Mouse (Mus musculus) forebrain, embryonic 16.5 days (tissue): ENCODE data around the gene Arhgap17. TPM values are rescaled to one million over a fixed set of nuclear protein-coding genes. Genes with fewer than 3 reads are reported as not detected.

Experiments used
- ATAC-seq: fragments of 200-750 bp; cut with Nextera tagmentation; 2 replicates; pipeline ENCODE4 v1.8.0; 2017; ENCODE audit warnings: mild to moderate bottlenecking, moderate library complexity
- H3K27ac ChIP-seq: fragments of 300-500 bp; sonication (generic); 2 replicates; pipeline ENCODE4 v1.5.1; 2014; ENCODE audit warnings: low read length, control low read depth
- H3K27me3 ChIP-seq: fragments of 300-500 bp; sonication (generic); replicated peaks from 2 replicates; pipeline ENCODE4 v1.6.1; 2014; ENCODE audit warnings: low read length; ENCODE audit not compliant: control insufficient read depth, insufficient read depth
- H3K36me3 ChIP-seq: fragments of 300-500 bp; sonication (generic); 2 replicates; pipeline ENCODE4 v1.6.1; 2014; ENCODE audit not compliant: control insufficient read depth, insufficient read depth
- H3K4me1 ChIP-seq: fragments of 300-500 bp; sonication (generic); replicated peaks from 2 replicates; pipeline ENCODE4 v1.6.1; 2014; ENCODE audit warnings: low read length; ENCODE audit not compliant: control insufficient read depth, insufficient read depth
- H3K4me2 ChIP-seq: fragments of 300-500 bp; sonication (generic); 2 replicates; pipeline ENCODE4 v1.6.1; 2014; ENCODE audit warnings: mild to moderate bottlenecking, low read length, control low read depth
- H3K4me3 ChIP-seq: fragments of 300-500 bp; sonication (generic); replicated peaks from 2 replicates; pipeline ENCODE4 v1.5.1; 2014; ENCODE audit warnings: mild to moderate bottlenecking, low read length, control low read depth
- H3K9ac ChIP-seq: fragments of 300-500 bp; sonication (generic); replicated peaks from 2 replicates; pipeline ENCODE4 v1.6.1; 2014; ENCODE audit warnings: low read depth, low read length, control low read depth
- H3K9me3 ChIP-seq: fragments of 300-500 bp; sonication (generic); 2 replicates; pipeline ENCODE4 v1.6.1; 2016; ENCODE audit warnings: low read length; ENCODE audit not compliant: control insufficient read depth
- WGBS: fragments of 180-500 bp; shearing (Covaris S2); extraction: QIAGEN DNeasy Blood & Tissue Kit; methylation state at CpG from one replicate; pipeline ENCODE4 v1.1.7; 2014; 5-methylcytosine and 5-hydroxymethylcytosine counted together
- polyA plus RNA-seq: library from polyadenylated mRNA; unstranded; fragments of >200 nt; fragmentation: Nextera tagmentation; extraction: Ambion mirVana; gene quantifications from 2 replicates; pipeline ENCODE4 v1.2.1, GENCODE M21; 2015

Arhgap17 gene
- polyA plus RNA-seq, 1 experiment from 2014 or later = 9.5 TPM

- no peak for ATAC-seq
- Histone ChIP-seq H3K4me2 (no peak overlapping the region), H3K27me3 (no peaks in the 10 kb centered on the region), H3K9me3 (no peaks in the 10 kb centered on the region), H3K4me3 (no peak overlapping the region), H3K4me1 (peaks cover 22% of the 10 kb centered on the region), H3K36me3 (no peaks in the 10 kb centered on the region), H3K27ac (no peak overlapping the region), H3K9ac (no peak overlapping the region)
- 95% methylated on average over 8 of the region's 8 CpGs for WGBS
Measured at GRCm38 (mm10) chr7:123363971-123364370, 5.7 kb downstream of the Arhgap17 start.

- H3K27me3 ChIP-seq = no peaks in the 10 kb centered on the region
- peaks cover 11% of the 10 kb centered on the region for H3K4me1 ChIP-seq
- no peak overlapping the region for H3K27ac ChIP-seq
- H3K9me3 ChIP-seq = no peaks in the 10 kb centered on the region
- 90% methylated on average over 3 of the region's 3 CpGs for WGBS
- H3K4me3 ChIP-seq = no peak overlapping the region
- H3K9ac ChIP-seq = no peak overlapping the region
- ATAC-seq = no peak
- no peaks in the 10 kb centered on the region for H3K36me3 ChIP-seq
- H3K4me2 ChIP-seq = no peak overlapping the region
Measured at GRCm38 (mm10) chr7:123362806-123363205, 6.9 kb downstream of the Arhgap17 start.

- Histone ChIP-seq H3K27me3 (no peaks in the 10 kb centered on the region), H3K9me3 (no peaks in the 10 kb centered on the region), H3K9ac (no peak overlapping the region), H3K4me2 (no peak overlapping the region), H3K4me3 (no peak overlapping the region), H3K27ac (no peak overlapping the region), H3K36me3 (no peaks in the 10 kb centered on the region), H3K4me1 (0 out of 2 replicates have a peak, but pooled peaks cover under 1% of the 10 kb centered on the region)
- 94% methylated on average over 7 of the region's 7 CpGs for WGBS
- no peak for ATAC-seq
Measured at GRCm38 (mm10) chr7:123361229-123361980, 8.3 kb downstream of the Arhgap17 start.

GRCm38 (mm10) chr7:123360185-123360584 is 9.5 kb downstream of the Arhgap17 start:
- no peak for ATAC-seq
- WGBS = 93% methylated on average over 5 of the region's 5 CpGs
- Histone ChIP-seq H3K4me2 (no peak overlapping the region), H3K27ac (no peak overlapping the region), H3K4me1 (no peaks in the 10 kb centered on the region), H3K9me3 (no peaks in the 10 kb centered on the region), H3K36me3 (no peaks in the 10 kb centered on the region), H3K9ac (no peak overlapping the region), H3K27me3 (no peaks in the 10 kb centered on the region), H3K4me3 (no peak overlapping the region)

- 53% methylated on average over 7 of the region's 7 CpGs for WGBS
- Histone ChIP-seq H3K27me3 (no peaks in the 10 kb centered on the region), H3K9ac (no peak overlapping the region), H3K36me3 (no peaks in the 10 kb centered on the region), H3K4me2 (no peak overlapping the region), H3K9me3 (no peaks in the 10 kb centered on the region), H3K27ac (no peak overlapping the region), H3K4me1 (no peaks in the 10 kb centered on the region), H3K4me3 (no peak overlapping the region)
- no peak for ATAC-seq
Measured at GRCm38 (mm10) chr7:123359101-123359500, 10.6 kb downstream of the Arhgap17 start.

GRCm38 (mm10) chr7:123356158-123356557 is 13.6 kb downstream of the Arhgap17 start:
- H3K27ac ChIP-seq = no peak overlapping the region
- H3K9me3 ChIP-seq = no peaks in the 10 kb centered on the region
- H3K27me3 ChIP-seq = no peaks in the 10 kb centered on the region
- no peaks in the 10 kb centered on the region for H3K4me1 ChIP-seq
- no peak for ATAC-seq
- no peak overlapping the region for H3K4me3 ChIP-seq
- WGBS = 91% methylated on average over 3 of the region's 3 CpGs
- no peak overlapping the region for H3K9ac ChIP-seq
- H3K4me2 ChIP-seq = no peak overlapping the region
- H3K36me3 ChIP-seq = no peaks in the 10 kb centered on the region

- Histone ChIP-seq H3K9ac (no peak overlapping the region), H3K4me1 (no peaks in the 10 kb centered on the region), H3K27me3 (no peaks in the 10 kb centered on the region), H3K4me2 (no peak overlapping the region), H3K27ac (no peak overlapping the region), H3K36me3 (no peaks in the 10 kb centered on the region), H3K9me3 (no peaks in the 10 kb centered on the region), H3K4me3 (no peak overlapping the region)
- 96% methylated on average over 2 of the region's 2 CpGs for WGBS
- no peak for ATAC-seq
Measured at GRCm38 (mm10) chr7:123354851-123355250, 14.9 kb downstream of the Arhgap17 start.

GRCm38 (mm10) chr7:123354392-123354791 is 15.3 kb downstream of the Arhgap17 start:
- H3K36me3 ChIP-seq = no peaks in the 10 kb centered on the region
- H3K27me3 ChIP-seq = no peaks in the 10 kb centered on the region
- H3K4me3 ChIP-seq = no peak overlapping the region
- H3K27ac ChIP-seq = no peak overlapping the region
- H3K9me3 ChIP-seq = no peaks in the 10 kb centered on the region
- H3K9ac ChIP-seq = no peak overlapping the region
- no peak overlapping the region for H3K4me2 ChIP-seq
- H3K4me1 ChIP-seq = no peaks in the 10 kb centered on the region
- WGBS = 91% methylated on average over 5 of the region's 5 CpGs
- ATAC-seq = no peak

GRCm38 (mm10) chr7:123353879-123354278 is 15.8 kb downstream of the Arhgap17 start:
- WGBS = 89% methylated on average over 5 of the region's 5 CpGs
- Histone ChIP-seq H3K27me3 (no peaks in the 10 kb centered on the region), H3K9me3 (no peaks in the 10 kb centered on the region), H3K36me3 (no peaks in the 10 kb centered on the region), H3K4me3 (no peak overlapping the region), H3K4me2 (no peak overlapping the region), H3K4me1 (no peaks in the 10 kb centered on the region), H3K27ac (no peak overlapping the region), H3K9ac (no peak overlapping the region)
- ATAC-seq = no peak

GRCm38 (mm10) chr7:123353081-123353480 is 16.6 kb downstream of the Arhgap17 start:
- H3K27ac ChIP-seq = no peak overlapping the region
- H3K9me3 ChIP-seq = no peaks in the 10 kb centered on the region
- H3K4me2 ChIP-seq = no peak overlapping the region
- H3K4me1 ChIP-seq = no peaks in the 10 kb centered on the region
- 97% methylated on average over 4 of the region's 4 CpGs for WGBS
- H3K36me3 ChIP-seq = no peaks in the 10 kb centered on the region
- H3K9ac ChIP-seq = no peak overlapping the region
- no peaks in the 10 kb centered on the region for H3K27me3 ChIP-seq
- no peak overlapping the region for H3K4me3 ChIP-seq
- no peak for ATAC-seq
